Mouse (Mus musculus): Measurements from ENCODE around the gene Omt2a. TPM values are rescaled to one million over a fixed set of nuclear protein-coding genes. Genes with fewer than 3 reads are reported as not detected.
"Not testable (repeated sequence)": the region's sequence is repeated elsewhere in the genome, so short reads cannot be mapped to it uniquely, and the experiment has no call there.

The Omt2a gene
- polyA plus RNA-seq (2015; fragmentation: Nextera tagmentation; extraction: Ambion mirVana), result 0.36 TPM in 1 of 2 replicates, not detected in the other

DNA sequence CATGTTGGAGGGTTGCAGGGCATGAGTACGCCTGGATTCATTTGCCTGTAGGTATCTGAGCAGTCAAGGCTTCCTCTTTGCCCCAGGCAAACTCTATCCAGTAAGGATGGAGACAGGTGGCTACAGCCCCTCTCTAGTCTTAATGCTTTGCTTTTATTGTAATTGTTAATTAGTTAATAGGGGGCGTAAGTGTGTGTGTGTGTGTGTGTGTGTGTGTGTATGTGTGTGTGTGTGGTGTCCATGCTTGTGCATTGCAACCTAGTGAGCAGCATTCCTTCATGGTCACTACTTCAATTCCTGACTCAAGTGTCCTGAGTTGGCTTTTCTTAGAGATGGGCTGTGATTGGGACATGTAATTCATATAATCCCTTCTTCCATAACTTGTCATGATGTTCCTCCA is at the start of gene Omt2a:
Omt2a (minus strand) TSS at position 101 of the 400 bp plus-strand sequence.
- no peak for DNase-seq (ENCODE audit: low spot score)

DNA sequence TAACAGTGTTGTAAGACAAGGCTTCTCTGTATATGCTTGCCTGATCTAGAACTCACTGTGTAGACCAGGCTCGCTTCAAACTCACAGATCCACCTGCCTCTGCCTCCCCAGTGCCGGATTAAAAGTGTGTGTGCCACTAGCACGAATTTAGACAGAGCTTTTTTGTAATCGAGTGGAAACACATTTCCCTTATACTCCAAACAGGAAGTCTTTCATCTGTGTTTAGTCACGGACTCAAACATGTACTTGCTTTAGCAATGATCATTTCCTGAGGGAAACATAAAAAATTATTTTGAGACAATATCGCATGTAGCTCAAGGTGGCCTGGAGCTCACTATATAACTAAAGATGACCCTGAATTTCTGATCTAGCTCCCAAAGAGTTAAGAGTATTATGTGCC is 48.8 kb upstream of the Omt2a start:
- DNase-seq (ENCODE audit: low spot score), result no peak

DNA sequence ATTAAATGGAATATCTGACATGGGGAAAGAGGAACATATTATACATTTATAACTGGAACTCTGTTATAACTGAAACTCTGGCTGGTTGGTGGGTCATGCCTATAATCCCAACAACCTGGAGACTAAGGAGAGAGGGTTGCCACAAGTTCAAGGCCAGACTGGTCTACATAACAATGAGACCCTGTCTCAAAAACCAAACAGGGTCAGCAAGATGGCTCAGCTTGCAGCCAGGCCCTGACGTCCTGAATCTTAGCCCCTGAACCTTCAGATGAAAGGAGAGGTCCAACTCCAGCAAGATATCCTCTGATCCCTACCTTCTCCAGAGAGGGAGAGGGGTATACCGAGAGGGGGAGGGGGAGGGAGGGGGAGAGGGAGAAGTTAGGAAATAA is 45.9 kb upstream of the Omt2a start:
- no peak for DNase-seq (ENCODE audit: low spot score)

DNA sequence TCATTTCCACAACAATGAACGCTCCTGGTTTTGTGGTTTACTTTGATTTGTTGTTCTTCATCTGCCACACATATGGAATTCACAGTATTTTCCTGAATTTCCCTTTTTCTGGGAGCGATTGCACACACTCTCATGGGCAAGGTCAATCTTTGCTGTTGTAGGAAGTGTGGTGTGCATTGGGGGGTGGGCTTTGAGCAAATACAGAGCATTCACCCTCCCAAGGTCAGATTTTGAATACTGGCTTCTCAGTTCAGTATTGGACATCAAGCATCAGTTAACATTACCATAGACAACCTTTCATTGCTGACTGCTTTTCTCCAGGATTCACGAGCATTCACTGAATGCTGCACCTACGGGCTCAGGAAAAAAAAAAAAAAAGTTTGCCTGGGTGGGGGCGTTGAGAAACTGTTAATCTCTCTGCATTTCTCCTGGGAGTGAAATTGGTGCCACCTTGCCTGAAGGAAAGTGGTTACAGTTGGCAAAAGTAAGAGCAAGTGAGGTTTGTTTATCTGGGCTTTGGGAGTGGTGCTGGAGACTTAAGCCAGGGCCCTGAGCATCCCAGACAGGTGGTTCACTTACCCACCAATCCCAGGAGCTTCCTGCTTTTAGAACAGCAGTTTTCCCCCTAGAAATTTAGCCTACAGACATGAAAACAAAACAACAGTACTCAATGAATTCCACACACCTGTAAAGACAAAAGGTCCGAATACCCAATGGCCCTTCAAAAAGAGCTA is 45.3 kb upstream of the Omt2a start:
- no peak for DNase-seq (ENCODE audit: low spot score)

DNA sequence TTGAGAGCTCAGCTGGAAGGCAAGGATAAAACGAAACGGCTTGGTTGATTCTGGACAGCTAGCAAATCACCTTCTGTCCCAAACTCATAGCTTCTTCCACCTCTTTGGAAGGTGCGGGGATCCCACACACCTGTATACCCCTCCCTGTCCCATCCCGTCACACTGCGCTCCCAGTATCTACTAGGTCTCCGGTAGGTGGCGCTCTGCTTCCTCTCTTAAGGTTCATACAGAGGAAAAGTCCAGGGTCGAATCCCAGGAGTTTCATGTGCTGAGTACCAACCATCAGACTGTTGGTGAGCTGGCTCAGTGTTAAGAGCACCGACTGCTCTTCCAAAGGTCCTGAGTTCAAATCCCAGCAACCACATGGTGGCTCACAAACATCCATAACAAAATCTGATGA is 43.5 kb upstream of the Omt2a start:
- DNase-seq (ENCODE audit: low spot score), result peak; percentile 44

DNA sequence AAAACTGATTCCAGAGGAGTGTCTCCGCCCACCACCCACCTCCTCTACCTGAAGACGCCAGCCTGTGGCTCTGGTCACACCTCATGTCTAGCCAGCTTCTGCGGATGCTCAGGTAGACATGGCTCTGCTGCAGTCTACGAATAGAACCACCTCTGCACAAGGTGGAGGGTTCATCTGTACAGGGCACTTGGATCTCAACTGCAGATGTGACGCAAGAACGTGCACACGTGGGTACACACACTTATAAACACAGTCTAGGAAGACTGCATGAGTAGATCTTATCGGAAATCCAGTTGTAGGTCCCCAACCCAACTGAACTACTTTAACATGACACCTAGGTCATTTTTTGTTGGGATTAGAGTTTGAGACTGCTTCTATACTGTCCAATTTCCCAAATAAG is 41.0 kb upstream of the Omt2a start, which contains the start of gene Gsta2:
Gsta2 (minus strand) TSS at position 178 of the 400 bp plus-strand sequence.
- no peak for DNase-seq (ENCODE audit: low spot score)

DNA sequence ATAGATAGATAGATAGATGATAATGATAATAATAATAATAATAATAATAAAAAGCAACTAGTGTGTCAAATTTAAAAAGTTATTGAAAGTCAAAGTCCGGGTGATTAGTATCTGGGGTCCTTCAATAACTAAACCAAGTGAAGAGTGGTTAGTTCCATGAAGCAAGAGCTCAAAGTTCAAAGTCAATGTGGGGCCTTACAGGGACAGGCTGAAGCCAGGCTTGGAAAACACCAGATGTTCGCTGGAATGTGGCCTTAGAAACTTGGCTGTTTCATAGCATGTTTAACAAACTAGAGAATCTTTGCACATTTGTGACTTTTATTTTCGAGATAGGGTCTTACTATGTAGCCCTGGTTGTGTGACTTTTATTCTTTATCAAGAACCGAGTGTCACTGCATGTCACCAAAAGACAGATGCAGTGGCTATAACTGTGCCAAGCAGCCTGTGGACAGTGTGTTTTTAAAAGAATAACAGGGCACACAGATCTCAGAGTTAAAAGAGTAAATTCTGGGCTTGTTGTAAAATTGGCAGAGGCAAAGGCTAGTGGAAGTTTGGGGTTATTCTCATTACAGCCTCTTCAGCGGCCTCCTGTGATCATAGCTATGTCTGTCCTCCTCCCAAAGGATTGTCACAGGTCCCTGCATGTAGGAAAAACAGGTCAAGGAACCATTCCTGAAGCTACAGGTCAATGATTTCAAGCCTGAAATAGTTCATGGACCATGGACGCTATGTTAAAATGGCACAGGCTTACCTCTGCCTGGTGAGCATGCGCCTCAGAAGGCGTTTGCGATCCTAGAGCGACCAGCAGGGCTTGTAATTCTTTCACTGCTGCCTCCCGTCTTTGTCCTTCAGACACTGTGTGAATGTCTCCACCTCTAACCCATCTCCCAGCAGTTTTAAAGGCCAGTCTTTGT is 40.3 kb upstream of the Omt2a start:
- DNase-seq (ENCODE audit: low spot score), result no peak

DNA sequence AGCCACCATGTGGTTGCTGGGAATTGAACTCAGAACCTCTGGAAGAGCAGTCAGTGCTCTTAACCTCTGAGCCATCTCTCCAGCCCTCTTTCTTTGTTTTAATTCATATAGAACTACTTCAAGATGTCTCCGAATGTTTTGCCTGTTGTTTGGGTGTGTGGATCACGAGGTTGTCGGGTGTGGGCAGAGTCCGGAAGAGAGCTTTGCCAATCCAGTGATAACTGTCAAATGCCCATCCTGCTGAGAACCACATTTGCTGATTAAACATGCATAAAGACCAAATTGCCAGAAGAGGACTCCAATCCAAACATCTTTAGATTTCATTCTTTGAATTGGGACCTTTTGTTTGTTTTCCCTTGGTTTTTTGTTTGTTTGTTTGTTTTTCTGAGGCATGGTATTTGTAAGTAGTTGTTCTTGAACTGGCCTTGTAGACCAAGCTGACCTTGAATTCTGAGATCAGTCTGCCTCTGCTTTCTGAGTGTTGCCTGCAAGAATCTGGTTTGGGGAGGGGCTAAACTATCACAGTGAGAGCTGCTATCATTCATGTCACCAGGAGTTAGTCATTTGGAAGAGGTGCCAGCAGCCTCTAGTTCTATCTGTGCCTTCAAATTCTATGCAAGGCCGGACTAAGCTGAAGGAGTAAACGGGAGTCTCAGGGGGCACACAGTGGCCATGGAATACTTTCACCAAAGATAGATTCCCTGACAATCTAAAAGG is 37.1 kb upstream of the Omt2a start:
- no peak for DNase-seq (ENCODE audit: low spot score)

DNA sequence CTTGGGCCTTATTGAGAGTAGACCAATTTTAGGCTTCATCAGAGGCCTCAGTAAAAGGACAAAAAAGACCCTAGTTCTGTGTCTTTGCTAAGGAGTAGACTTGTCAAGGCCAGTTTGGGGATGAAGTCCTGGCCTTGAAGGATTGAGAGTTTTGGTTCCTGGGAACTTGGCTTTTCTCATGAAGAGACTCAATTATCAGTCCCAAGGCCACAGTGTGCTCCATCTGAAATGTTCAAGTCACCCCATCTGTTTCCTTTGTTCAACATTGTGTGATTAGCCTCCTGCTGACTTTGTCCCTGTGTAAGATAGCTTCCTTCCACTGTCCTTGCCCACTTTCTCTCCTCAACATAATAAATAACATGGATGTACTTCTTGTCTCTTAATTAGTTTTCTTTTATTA is 35.4 kb upstream of the Omt2a start:
- DNase-seq (ENCODE audit: low spot score), result not testable (repeated sequence)

DNA sequence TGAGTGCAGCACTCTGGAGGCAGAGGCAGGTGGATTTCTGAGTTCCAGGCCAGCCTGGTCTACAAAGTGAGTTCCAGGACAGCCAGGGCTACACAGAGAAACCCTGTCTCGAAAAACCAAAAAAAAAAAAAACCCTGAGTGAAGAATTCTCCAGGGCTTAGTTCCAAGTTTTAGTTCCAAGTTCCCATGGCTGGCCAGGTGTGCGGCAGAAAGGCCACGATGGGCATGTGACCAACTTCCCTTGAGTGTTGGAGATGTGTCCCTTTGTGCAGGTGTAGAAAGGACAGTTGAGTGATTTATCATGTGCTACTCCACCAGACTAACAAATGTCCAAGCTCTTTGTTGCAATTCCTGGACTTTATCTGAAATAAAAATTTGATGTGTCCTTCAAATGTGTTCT is 34.5 kb upstream of the Omt2a start:
- not testable (repeated sequence) for DNase-seq (ENCODE audit: low spot score)

DNA sequence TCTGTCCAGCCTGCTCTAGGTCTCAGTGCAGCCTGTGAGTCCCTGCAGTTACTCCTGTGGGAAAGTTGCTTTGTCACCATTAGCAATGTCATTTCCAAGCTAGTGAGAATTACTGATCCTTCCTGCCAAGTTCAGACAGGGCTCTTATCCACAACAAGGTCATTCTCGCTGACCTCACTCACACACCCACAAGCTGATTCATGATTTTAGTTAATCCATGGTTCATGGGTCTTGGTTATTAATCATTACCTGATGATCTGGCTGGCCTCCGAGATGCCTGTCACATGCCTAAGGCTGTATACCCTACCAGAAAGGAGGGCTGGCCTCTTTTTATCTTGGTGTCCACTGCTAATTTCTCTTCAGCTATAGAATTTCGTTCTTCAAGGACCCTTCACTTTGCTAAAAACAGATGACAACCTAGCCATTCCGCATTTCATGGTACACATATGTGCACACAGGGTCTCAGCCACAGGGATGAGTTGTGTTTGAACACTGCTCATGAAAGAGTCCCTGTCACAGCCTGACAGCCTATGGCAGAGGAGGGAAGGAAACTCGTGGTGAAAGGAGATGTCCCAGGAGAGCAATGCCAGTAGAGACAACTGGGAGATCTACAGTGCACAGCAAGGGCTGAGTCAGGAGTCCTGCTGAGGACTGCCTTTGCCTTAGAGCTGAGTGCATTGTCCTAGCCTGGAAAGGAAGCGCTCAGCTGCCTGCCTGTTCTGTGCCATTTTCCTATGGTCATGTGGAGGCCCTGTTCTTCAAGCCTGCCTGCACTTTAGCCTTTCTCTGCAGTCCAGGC is 33.8 kb upstream of the Omt2a start:
- not testable (repeated sequence) for DNase-seq (ENCODE audit: low spot score)

DNA sequence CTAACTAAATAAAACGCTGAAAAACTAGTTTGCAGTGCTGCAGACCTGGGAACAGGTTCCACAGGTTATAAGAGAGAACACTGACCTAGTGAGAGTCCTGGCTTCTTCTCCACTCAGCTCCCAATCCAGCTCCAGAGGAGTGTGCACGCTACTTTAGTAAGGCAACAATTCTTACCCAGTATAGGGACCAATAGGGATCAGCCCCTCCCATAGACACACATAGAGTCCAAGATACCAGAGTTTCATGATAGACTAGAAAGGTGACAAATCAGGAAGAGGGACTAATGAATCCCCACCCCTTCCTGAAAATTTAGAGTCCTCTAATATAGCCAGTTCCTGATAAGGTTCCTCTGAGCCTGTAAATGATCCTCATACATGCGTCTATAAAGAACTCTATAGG is 32.4 kb upstream of the Omt2a start:
- DNase-seq (ENCODE audit: low spot score), result no peak

DNA sequence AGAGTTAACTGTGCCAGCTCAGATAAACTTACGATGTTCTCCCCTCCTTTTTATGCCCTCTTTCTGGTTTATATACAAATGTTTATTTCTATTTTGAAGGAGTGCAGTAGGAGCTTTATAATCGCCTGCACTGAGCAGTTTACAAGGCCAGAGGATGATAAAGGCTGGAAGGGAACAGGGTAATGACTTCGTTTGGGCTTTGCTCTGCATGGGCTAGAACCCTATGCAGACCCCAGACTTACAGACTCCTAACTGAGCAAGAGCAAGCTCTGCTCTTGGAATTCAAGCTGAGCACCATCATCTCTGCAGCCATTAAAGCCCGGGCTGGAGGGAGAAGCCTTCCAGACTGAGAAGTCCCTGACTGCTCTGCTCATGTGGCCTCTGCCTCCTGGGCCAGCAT is 30.6 kb upstream of the Omt2a start:
- not testable (repeated sequence) for DNase-seq (ENCODE audit: low spot score)

DNA sequence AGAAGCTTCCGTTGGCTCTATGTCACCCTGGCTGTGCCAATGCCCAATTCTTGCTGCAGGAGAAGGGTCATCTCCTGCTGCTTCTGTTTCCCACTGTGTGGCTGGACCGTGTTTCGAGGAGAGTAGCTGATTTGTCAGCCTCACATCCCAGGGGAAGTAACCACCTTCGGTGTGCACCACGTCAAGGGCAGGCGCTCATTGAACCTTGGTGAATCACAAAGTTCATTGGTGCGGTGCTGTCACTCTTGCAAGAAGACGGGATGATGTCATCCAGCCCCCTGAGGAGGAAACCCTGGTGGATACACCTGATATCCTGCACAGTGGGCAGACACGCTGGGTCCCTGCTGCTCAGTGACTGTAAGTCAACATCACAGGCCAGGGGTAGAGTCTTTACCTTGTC is 28.5 kb upstream of the Omt2a start:
- not testable (repeated sequence) for DNase-seq (ENCODE audit: low spot score)

DNA sequence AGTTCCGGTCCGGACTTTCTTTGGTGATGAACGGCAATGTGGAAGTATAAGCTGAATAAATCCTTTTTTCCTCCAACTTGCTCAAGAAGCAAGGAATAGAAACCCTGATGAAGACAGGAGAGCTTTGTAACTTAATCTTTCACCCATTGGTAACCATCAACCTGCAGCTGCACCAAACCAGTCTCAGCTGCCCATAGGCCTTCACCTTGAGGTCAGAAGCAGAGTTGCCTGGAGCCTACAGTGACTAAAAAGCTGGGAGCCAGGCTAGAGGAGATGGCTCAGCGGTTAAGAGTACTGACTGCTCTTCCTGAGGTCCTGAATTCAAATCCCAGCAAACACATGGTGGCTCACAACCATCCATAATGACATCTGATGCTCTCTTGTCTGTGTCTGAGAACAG is 27.9 kb upstream of the Omt2a start:
- DNase-seq (ENCODE audit: low spot score), result not testable (repeated sequence)

DNA sequence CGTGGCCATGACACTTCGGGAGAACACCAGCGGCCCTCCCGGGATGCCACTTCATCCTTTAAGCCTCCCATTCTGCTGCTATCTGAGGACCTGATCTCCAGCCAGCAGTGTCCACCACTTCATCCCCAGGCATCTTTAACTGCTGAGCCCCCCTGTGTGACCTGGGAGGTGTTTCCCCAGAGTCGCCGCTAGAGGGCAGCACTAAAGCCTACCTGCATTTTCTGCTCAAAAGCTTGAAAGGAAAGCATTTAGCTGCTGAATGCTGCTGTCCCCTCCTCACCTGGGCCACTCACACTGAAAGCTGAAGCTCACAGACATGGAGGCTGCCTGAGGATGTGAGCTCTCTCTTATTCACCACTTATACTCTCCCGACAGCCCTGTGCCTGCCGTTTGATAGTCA is 25.7 kb upstream of the Omt2a start:
- peak; percentile 36 for DNase-seq (ENCODE audit: low spot score)

DNA sequence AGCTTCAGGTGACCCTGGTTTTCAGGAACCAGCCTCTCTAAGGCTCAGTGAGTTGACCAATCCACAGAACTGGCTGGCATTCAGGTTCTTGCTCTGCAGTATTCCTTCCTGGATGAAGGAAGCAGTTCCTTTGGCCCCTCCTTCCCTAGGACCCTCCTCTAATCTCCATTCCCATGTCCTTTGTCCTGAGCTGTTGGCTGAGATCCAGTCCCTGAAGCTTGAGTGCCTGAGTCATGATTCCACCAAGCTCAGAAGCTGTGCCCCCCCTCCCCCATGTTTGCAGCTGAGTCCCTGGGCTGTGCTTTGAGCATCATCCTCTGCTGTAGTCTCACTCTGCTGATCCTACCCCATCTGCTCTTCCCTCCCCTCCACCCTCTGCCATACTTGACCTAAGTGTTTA is 22.5 kb upstream of the Omt2a start:
- DNase-seq (ENCODE audit: low spot score), result not testable (repeated sequence)

DNA sequence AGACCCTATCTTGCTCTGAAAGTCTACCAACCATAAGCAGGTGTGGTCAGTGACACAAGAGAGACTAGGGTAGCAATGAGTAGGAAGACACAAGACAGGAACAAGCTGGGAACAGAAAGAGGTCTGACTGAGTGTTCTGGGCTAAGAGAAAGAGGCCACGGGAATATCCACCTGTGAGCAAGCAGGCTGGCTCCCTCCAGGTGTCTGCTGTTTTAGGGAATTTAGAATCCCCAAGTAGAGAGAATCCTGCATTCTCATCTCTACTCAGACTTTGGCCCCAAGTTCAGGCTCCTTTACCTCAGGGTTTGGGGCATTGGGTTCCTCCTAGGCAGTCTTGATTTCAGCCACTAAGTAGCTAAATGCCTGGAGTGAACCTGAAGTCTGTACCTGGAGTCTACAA is 12.7 kb upstream of the Omt2a start, which contains the start of gene Omt2b:
Omt2b (plus strand) TSS at position 301 of the 400 bp plus-strand sequence.
- not testable (repeated sequence) for DNase-seq (ENCODE audit: low spot score)

DNA sequence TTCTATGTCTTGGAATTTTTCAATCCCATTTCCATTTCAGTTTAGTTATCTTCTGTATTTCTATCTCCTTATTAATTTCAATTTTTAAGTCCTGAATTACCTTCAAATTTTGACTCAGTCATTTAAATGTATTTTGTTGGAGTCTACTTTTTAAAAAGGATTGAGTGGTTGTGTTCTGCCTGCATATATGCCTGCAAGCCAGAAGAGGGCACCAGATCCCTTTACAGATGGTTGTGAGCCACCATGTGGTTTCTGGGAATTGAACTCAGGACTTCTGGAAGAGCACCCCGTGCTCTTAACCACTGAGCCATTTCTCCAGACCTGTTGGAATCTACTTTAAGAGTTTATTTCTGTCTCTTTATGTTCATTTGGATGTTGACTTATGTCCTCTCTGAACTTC is 4.9 kb upstream of the Omt2a start:
- DNase-seq (ENCODE audit: low spot score), result no peak

DNA sequence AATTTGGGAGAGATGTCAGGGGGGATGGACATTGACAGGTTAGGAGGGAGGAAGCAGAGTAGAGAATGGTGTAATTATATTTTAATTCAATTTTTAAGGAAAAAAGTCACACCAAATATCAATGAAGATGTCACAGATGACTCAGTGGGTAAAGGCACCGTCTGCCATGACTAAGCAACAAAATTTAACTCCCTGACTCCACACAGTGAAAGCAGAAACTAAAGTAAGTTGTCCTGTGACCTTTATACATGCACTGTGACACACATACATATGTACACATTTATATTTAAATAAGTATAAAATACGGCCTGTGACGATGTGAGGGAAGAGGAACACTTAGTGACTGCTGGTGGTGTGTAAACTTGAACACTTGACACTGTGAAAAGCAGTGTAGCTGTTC is 6.5 kb downstream of the Omt2a start:
- DNase-seq (ENCODE audit: low spot score), result not testable (repeated sequence)

DNA sequence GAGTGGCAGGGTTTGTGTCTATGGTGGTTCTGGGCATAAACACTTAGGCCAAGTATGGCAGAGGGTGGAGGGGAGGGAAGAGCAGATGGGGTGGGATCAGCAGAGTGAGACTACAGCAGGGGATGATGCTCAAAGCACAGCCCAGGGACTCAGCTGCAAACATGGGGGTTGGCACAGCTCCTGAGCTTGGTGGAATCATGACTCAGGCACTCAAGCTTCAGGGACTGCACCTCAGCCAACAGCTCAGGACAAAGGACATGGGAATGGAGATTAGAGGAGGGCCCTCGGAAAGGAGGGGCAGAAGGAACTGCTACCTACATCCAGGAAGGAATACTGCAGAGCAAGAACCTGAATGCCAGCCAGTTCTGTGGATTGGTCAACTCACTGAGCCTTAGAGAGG is 15.5 kb downstream of the Omt2a start:
- DNase-seq (ENCODE audit: low spot score), result not testable (repeated sequence)
